In genomic region chr14:79701054-79701453, GRCm38 (mm10) we compare ENCODE assay signal across 18 mouse cellular contexts. TPM values are rescaled to one million over a fixed set of nuclear protein-coding genes. Genes with fewer than 3 reads are reported as not detected.
A peak's percentile ranks its signal among the peaks of the same experiment; 100 is the strongest.
DNase-seq lines count a peak whose midpoint lies in the region; ATAC-seq lines count a peak whose summit lies in the region.
"Had no signal": no experiment of that assay in that cellular context is flagged by ENCODE, and none has a peak within 500 bp of the region (broad histone marks: within the 10 kb centered on the region; RNA-seq: fewer than 3 reads in every experiment).

No protein-coding gene starts in this region.

- no peak overlapping the region for H3K4me3 ChIP-seq in midbrain, embryonic 10.5 days
- no peak overlapping the region for H3K4me3 ChIP-seq in midbrain, embryonic 16.5 days (ENCODE audit: low read depth, low read length)
- no peak overlapping the region for H3K4me3 ChIP-seq in forebrain, embryonic 12.5 days (replicated peaks)

- H3K27ac ChIP-seq in midbrain, embryonic 10.5 days (replicated peaks): peak overlapping the region; percentile 61; the same call in 1 of the 2 replicates
- no peak overlapping the region for H3K27ac ChIP-seq in midbrain, embryonic 16.5 days (ENCODE audit: low read length)
- H3K27ac ChIP-seq in forebrain, embryonic 12.5 days: peak overlapping the region; percentile 37
- H3K27ac ChIP-seq: liver, embryonic 14.5 days; stomach, postnatal 0 days had no signal

- H3K27me3 ChIP-seq in midbrain, embryonic 10.5 days (ENCODE audit: low read depth, poor library complexity, severe bottlenecking): no peaks in the 10 kb centered on the region
- H3K27me3 ChIP-seq in midbrain, embryonic 16.5 days (ENCODE audit: control insufficient read depth, insufficient read depth, low read depth, low read length): no peaks in the 10 kb centered on the region
- 0 out of 2 replicates have a peak, but pooled peaks cover 3% of the 10 kb centered on the region for H3K27me3 ChIP-seq in forebrain, embryonic 12.5 days

- H3K9me3 ChIP-seq in midbrain, embryonic 10.5 days (replicated peaks): no peaks in the 10 kb centered on the region
- no peaks in the 10 kb centered on the region for H3K9me3 ChIP-seq in midbrain, embryonic 16.5 days (replicated peaks; ENCODE audit: control insufficient read depth, low read length, poor library complexity, severe bottlenecking)
- H3K9me3 ChIP-seq in forebrain, embryonic 12.5 days: no peaks in the 10 kb centered on the region

- peak; percentile 27 for DNase-seq in midbrain, embryonic 10.5 days (ENCODE audit: low spot score)
- DNase-seq in mesoderm, embryonic 11.5 days (ENCODE audit: low read depth, low spot score): peak; percentile 64
- peak; percentile 33 for DNase-seq in retina, postnatal 1 day
- DNase-seq in left cerebral cortex, postnatal 25 days (ENCODE audit: low spot score in 2 of 2): no peak
- no peak for DNase-seq in B cell, adult 2 months
- no peak for DNase-seq in adrenal gland, postnatal 36 days
- DNase-seq: adrenal gland, postnatal 10 days; cerebellum, postnatal 10 days; heart, adult 18-20 months; kidney, postnatal 10 days; lung, postnatal 4 days; thymus, postnatal 4 days had no signal

- H3K4me1 ChIP-seq in midbrain, embryonic 10.5 days: peaks cover 22% of the 10 kb centered on the region
- H3K4me1 ChIP-seq in midbrain, embryonic 16.5 days (ENCODE audit: control insufficient read depth, insufficient read depth, low read length): peaks cover 15% of the 10 kb centered on the region
- peaks cover 18% of the 10 kb centered on the region for H3K4me1 ChIP-seq in forebrain, embryonic 12.5 days

- H3K9ac ChIP-seq in midbrain, embryonic 16.5 days (ENCODE audit: low read depth, low read length): no peak overlapping the region
- no peak overlapping the region for H3K9ac ChIP-seq in forebrain, embryonic 12.5 days
- H3K9ac ChIP-seq: liver, embryonic 14.5 days had no signal

- no peaks in the 10 kb centered on the region for H3K36me3 ChIP-seq in midbrain, embryonic 10.5 days
- no peaks in the 10 kb centered on the region for H3K36me3 ChIP-seq in midbrain, embryonic 16.5 days (ENCODE audit: control insufficient read depth, insufficient read depth, low read length)
- H3K36me3 ChIP-seq in forebrain, embryonic 12.5 days (replicated peaks): no peaks in the 10 kb centered on the region

- H3K4me2 ChIP-seq in midbrain, embryonic 16.5 days (ENCODE audit: low read length): no peak overlapping the region
- H3K4me2 ChIP-seq in forebrain, embryonic 12.5 days: no peak overlapping the region

- no peak; the same call in 1 of the 2 replicates for ATAC-seq in midbrain, embryonic 16.5 days
- peak; percentile 86 for ATAC-seq in forebrain, embryonic 12.5 days (ENCODE audit: low FRiP score)

- intact Hi-C loops in left cerebral cortex, postnatal 25 days (cut with DNase I): no loop called here

- WGBS in midbrain, embryonic 10.5 days: 47% methylated on average over 7 of the region's 7 CpGs
- WGBS in midbrain, embryonic 16.5 days: 19% methylated on average over 7 of the region's 7 CpGs
- 13% methylated on average over 7 of the region's 7 CpGs for WGBS in forebrain, embryonic 12.5 days

RNA-seq across cellular contexts. Expression of gene Cnmd, which starts 39.1 kb away (rescaled TPM):
- 5.3 and 6.3 TPM in 2 replicates for polyA plus RNA-seq in midbrain, embryonic 10.5 days (2016; fragmentation: Nextera tagmentation; extraction: Ambion mirVana)
- 2.0 and 3.3 TPM in 2 replicates for polyA plus RNA-seq in midbrain, embryonic 16.5 days (2015; fragmentation: Nextera tagmentation; extraction: Ambion mirVana)
- polyA plus RNA-seq in forebrain, embryonic 12.5 days (2016; fragmentation: Nextera tagmentation; extraction: Ambion mirVana): 6.9 and 8.6 TPM in 2 replicates
- total RNA-seq in left cerebral cortex, postnatal 25 days (2021): 1 to 10 TPM in 1 of 2 experiments, under 1 TPM in 1; 0.87 to 1.1 TPM
- under 1 TPM; 0.60 to 0.92 TPM for total RNA-seq in adrenal gland, postnatal 36 days (2021)
- polyA plus RNA-seq: intestine, embryonic 14.5 days; spleen, adult 2 months had no signal

Comparison
In these comparisons a context has a peak if more than half of its experiments do, and no peak if none do; other contexts are left out.
1. DNase-seq: peak in midbrain, embryonic 10.5 days (single experiment), mesoderm, embryonic 11.5 days (single experiment) and retina, postnatal 1 day (single experiment); none in left cerebral cortex, postnatal 25 days (0 of 2), B cell, adult 2 months (0 of 2) and adrenal gland, postnatal 36 days (0 of 2).